8 mouse cellular contexts compared by ENCODE assay signal in genomic region chr5:112227354-112227753, GRCm38 (mm10). TPM values are rescaled to one million over a fixed set of nuclear protein-coding genes. Genes with fewer than 3 reads are reported as not detected.
A peak's percentile ranks its signal among the peaks of the same experiment; 100 is the strongest.
DNase-seq lines count a peak whose midpoint lies in the region; ATAC-seq and TF ChIP-seq lines count a peak whose summit lies in the region.

No protein-coding gene starts in this region.

- H3K9me3 ChIP-seq in kidney, postnatal 0 days (replicated peaks; ENCODE audit: low read length), result no peaks in the 10 kb centered on the region
- no peaks in the 10 kb centered on the region for H3K9me3 ChIP-seq in midbrain, embryonic 16.5 days (replicated peaks; ENCODE audit: control insufficient read depth, low read length, poor library complexity, severe bottlenecking)

- no peak for TF ChIP-seq CTCF in gastrocnemius, adult 2 months (IDR thresholded peaks at IDR 0.05)
- TF ChIP-seq CTCF in C2C12 (IDR thresholded peaks at IDR 0.05; ENCODE audit: control insufficient read depth, insufficient read depth, insufficient read length), result no peak
- no peak for TF ChIP-seq CTCF in embryonic fibroblast, embryonic 13.5 days (IDR thresholded peaks at IDR 0.05; ENCODE audit: borderline replicate concordance, insufficient read depth, low read length)
- no peak for TF ChIP-seq CTCF in kidney, postnatal 0 days (IDR thresholded peaks at IDR 0.05; ENCODE audit: low read depth)

- DNase-seq in gastrocnemius, adult 2 months, result peak; percentile 71
- no peak for DNase-seq in gastrocnemius, postnatal 4 days (ENCODE audit: low spot score in 2 of 2)
- DNase-seq in kidney, postnatal 0 days (ENCODE audit: low spot score), result no peak
- no peak for DNase-seq in yolk sac, embryonic 10.5 days (ENCODE audit: low spot score)
- DNase-seq in T-cell, adult 2 months (ENCODE audit: low spot score), result no peak

- peak overlapping the region; percentile 58 for H3K4me2 ChIP-seq in kidney, postnatal 0 days (ENCODE audit: low read length)
- peak overlapping the region; percentile 95 for H3K4me2 ChIP-seq in midbrain, embryonic 16.5 days (ENCODE audit: low read length)

- intact Hi-C loops in gastrocnemius, adult 2 months (cut with DNase I), result no loop called here

- no peak overlapping the region for H3K27ac ChIP-seq in gastrocnemius, adult 2 months
- H3K27ac ChIP-seq in embryonic fibroblast, embryonic 13.5 days (ENCODE audit: insufficient read depth, low read length), result no peak overlapping the region
- H3K27ac ChIP-seq in kidney, postnatal 0 days, result no peak overlapping the region
- peak overlapping the region; percentile 98 for H3K27ac ChIP-seq in midbrain, embryonic 16.5 days (ENCODE audit: low read length)

- H3K79me3 ChIP-seq in C2C12 (ENCODE audit: low read depth), result no peaks in the 10 kb centered on the region

- under 1% methylated on average over 30 of the region's 30 CpGs for WGBS in kidney, postnatal 0 days
- under 1% methylated on average over 30 of the region's 30 CpGs for WGBS in midbrain, embryonic 16.5 days

- no peak for TF ChIP-seq POLR2A in embryonic fibroblast, embryonic 13.5 days (IDR thresholded peaks at IDR 0.05; ENCODE audit: low read depth, low read length)

- H3ac ChIP-seq in C2C12 (ENCODE audit: control insufficient read depth, insufficient read length, low read depth), result no peak overlapping the region

- peak overlapping the region; percentile 46; the same call in 1 of the 2 replicates for H3K9ac ChIP-seq in kidney, postnatal 0 days (ENCODE audit: low read depth, low read length)
- H3K9ac ChIP-seq in midbrain, embryonic 16.5 days (ENCODE audit: low read depth, low read length), result peak overlapping the region; percentile 98

- no peak for ATAC-seq in kidney, postnatal 0 days (replicated peaks; ENCODE audit: low FRiP score, low read depth)
- ATAC-seq in midbrain, embryonic 16.5 days, result peak; percentile 29

- no peaks in the 10 kb centered on the region for H3K36me3 ChIP-seq in C2C12 (ENCODE audit: control insufficient read depth, insufficient read depth)
- no peaks in the 10 kb centered on the region for H3K36me3 ChIP-seq in kidney, postnatal 0 days (ENCODE audit: insufficient read depth, low read length)
- H3K36me3 ChIP-seq in midbrain, embryonic 16.5 days (ENCODE audit: control insufficient read depth, insufficient read depth, low read length), result peaks cover 9% of the 10 kb centered on the region

- no peaks in the 10 kb centered on the region for H3K4me1 ChIP-seq in embryonic fibroblast, embryonic 13.5 days (ENCODE audit: control insufficient read depth, insufficient read depth, low read length)
- H3K4me1 ChIP-seq in kidney, postnatal 0 days (replicated peaks; ENCODE audit: insufficient read depth, low read length), result peaks cover 13% of the 10 kb centered on the region
- peaks cover 34% of the 10 kb centered on the region for H3K4me1 ChIP-seq in midbrain, embryonic 16.5 days (ENCODE audit: control insufficient read depth, insufficient read depth, low read length)

- H3K27me3 ChIP-seq in C2C12 (ENCODE audit: control insufficient read depth, insufficient read depth, insufficient read length), result peaks cover 35% of the 10 kb centered on the region
- peaks cover 33% of the 10 kb centered on the region for H3K27me3 ChIP-seq in kidney, postnatal 0 days (ENCODE audit: insufficient read depth, low read length)
- no peaks in the 10 kb centered on the region for H3K27me3 ChIP-seq in midbrain, embryonic 16.5 days (ENCODE audit: control insufficient read depth, insufficient read depth, low read depth, low read length)

- peak overlapping the region; percentile 58 for H3K4me3 ChIP-seq in gastrocnemius, adult 2 months
- H3K4me3 ChIP-seq in C2C12 (ENCODE audit: insufficient read depth, poor library complexity, severe bottlenecking), result no peak overlapping the region
- peak overlapping the region; percentile 10; the same call in 1 of the 2 replicates for H3K4me3 ChIP-seq in embryonic fibroblast, embryonic 13.5 days (ENCODE audit: insufficient read depth, low read length)
- peak overlapping the region; percentile 25 for H3K4me3 ChIP-seq in kidney, postnatal 0 days (replicated peaks; ENCODE audit: low read depth, low read length)
- H3K4me3 ChIP-seq in midbrain, embryonic 16.5 days (ENCODE audit: low read depth, low read length), result peak overlapping the region; percentile 87

- no peaks in the 10 kb centered on the region for H3K79me2 ChIP-seq in C2C12 (ENCODE audit: control insufficient read depth, insufficient read depth)

TF ChIP-seq in C2C12, 6 proteins besides CTCF, POLR2A, EP300 and RAD21:
- TF ChIP-seq MYOG (IDR thresholded peaks at IDR 0.05; ENCODE audit: control insufficient read depth, extremely low read depth, insufficient read length) (no peak), USF1 (IDR thresholded peaks at IDR 0.05; ENCODE audit: low read depth) (peak; percentile 11)

RNA-seq across cellular contexts. Expression of gene Cryba4, which starts 25.0 kb away (rescaled TPM):
- under 1 TPM in 1 of 2 experiments, not detected in 1; 0.86 TPM for total RNA-seq in gastrocnemius, adult 2 months (2021)
- under 1 TPM; 0.91 to 0.98 TPM for total RNA-seq in gastrocnemius, postnatal 4 days (2021)
- polyA plus RNA-seq in C2C12 (2012; fragmentation: generic; extraction: Trizol), result 1.9 TPM
- not detected in 2 replicates for polyA plus RNA-seq in embryonic fibroblast, embryonic 13.5 days (2011; ENCODE audit: insufficient read length, low read depth, missing spikeins)
- polyA plus RNA-seq in kidney, postnatal 0 days (2015; fragmentation: Nextera tagmentation; extraction: Ambion mirVana), result 0.58 and 0.64 TPM in 2 replicates
- 1.0 and 1.6 TPM in 2 replicates for polyA plus RNA-seq in midbrain, embryonic 16.5 days (2015; fragmentation: Nextera tagmentation; extraction: Ambion mirVana)

RNA-seq across cellular contexts. Expression of gene Crybb1, which starts 28.3 kb away (rescaled TPM):
- total RNA-seq in gastrocnemius, adult 2 months (2021), result 1 to 10 TPM; 1.6 to 3.7 TPM
- under 1 TPM; 0.64 to 0.70 TPM for total RNA-seq in gastrocnemius, postnatal 4 days (2021)
- 0.06 TPM for polyA plus RNA-seq in C2C12 (2012; fragmentation: generic; extraction: Trizol)
- not detected in 2 replicates for polyA plus RNA-seq in embryonic fibroblast, embryonic 13.5 days (2011; ENCODE audit: insufficient read length, low read depth, missing spikeins)
- polyA plus RNA-seq in kidney, postnatal 0 days (2015; fragmentation: Nextera tagmentation; extraction: Ambion mirVana), result 3.4 TPM in 2 replicates
- polyA plus RNA-seq in midbrain, embryonic 16.5 days (2015; fragmentation: Nextera tagmentation; extraction: Ambion mirVana), result 5.1 and 5.8 TPM in 2 replicates

RNA-seq across cellular contexts. Expression of gene Tpst2, which starts 49.1 kb away (rescaled TPM):
- total RNA-seq in gastrocnemius, adult 2 months (2021), result 10 to 100 TPM; 12.6 to 25.4 TPM
- total RNA-seq in gastrocnemius, postnatal 4 days (2021), result 10 to 100 TPM; 25.4 to 26.2 TPM
- 155 TPM for polyA plus RNA-seq in C2C12 (2012; fragmentation: generic; extraction: Trizol)
- polyA plus RNA-seq in embryonic fibroblast, embryonic 13.5 days (2011; ENCODE audit: insufficient read length, low read depth, missing spikeins), result 39.6 and 48.3 TPM in 2 replicates
- polyA plus RNA-seq in kidney, postnatal 0 days (2015; fragmentation: Nextera tagmentation; extraction: Ambion mirVana), result 63.8 and 65.5 TPM in 2 replicates
- 26.2 and 34.5 TPM in 2 replicates for polyA plus RNA-seq in midbrain, embryonic 16.5 days (2015; fragmentation: Nextera tagmentation; extraction: Ambion mirVana)
